Mouse (Mus musculus) stomach, postnatal 0 days (tissue): ENCODE results near the gene Gramd1c.

Experiments
- CTCF ChIP-seq: IDR thresholded peaks from 2 replicates; pipeline ENCODE4 v1.5.1; 2016; ENCODE audit warnings: antibody characterized with exemption, low read depth, mild to moderate bottlenecking, moderate library complexity
- EP300 ChIP-seq: optimal IDR thresholded peaks from 2 replicates; pipeline ENCODE3; 2016; ENCODE audit warnings: antibody characterized with exemption

DNA sequence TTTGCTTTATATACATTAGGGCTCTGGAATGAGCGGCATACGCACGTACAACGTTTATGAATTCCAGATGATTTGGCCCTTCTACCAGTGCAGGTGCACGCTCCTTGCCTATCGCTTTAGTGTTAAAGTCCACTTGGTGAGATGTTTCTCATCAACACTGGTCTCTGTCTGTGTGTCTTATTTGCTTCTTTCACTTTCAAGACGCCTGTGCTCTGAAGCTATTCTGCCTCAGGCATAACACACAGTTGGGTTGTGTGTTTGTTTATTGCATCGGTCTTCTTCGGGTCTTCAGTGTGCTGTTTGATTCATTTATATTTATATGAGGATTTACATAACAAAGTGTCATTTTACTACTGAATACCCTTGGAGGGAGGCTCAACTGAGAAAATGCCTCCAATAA, 36.3 kb downstream of the Gramd1c start:
- TF ChIP-seq CTCF = no peak
- no peak for TF ChIP-seq EP300
